Mouse (Mus musculus) lung, postnatal 25 days (tissue): ENCODE measurements around the gene Dync1i2.

Experiments used
- DNase-seq: peaks from one replicate; pipeline ENCODE4 v3.0.0; 2022; ENCODE audit warnings: low spot score

Gene Dync1i2

DNA sequence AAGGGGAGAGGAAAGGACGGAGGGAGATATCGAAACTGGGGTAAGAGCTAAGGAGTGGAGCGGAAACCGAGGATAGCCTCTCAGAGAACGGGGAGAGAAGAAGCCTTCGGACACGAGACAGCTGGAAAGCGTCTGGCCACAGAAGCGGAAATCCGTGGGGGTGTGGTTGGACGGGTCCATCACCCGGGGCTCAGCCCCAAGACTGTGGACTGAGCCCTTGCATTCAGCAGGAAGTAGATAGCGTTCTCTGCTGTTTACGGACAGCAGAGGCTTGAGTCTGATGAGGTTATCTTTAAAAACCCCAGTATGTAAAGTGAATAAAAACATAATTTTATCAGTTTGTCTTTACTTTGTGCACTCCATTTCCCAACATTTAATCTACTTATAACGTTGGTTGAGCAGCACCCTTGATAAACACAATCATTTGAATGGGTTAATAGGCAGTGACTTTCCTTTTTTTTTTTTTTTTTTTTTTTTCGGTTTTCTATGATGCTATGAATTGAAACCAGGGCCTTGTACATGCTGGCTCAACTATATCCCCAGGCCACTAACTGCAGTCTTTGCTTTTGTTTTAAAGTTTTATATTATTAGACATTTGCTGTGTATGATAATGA is 7.6 kb upstream of the Dync1i2 start:
- peak; percentile 23 for DNase-seq

DNA sequence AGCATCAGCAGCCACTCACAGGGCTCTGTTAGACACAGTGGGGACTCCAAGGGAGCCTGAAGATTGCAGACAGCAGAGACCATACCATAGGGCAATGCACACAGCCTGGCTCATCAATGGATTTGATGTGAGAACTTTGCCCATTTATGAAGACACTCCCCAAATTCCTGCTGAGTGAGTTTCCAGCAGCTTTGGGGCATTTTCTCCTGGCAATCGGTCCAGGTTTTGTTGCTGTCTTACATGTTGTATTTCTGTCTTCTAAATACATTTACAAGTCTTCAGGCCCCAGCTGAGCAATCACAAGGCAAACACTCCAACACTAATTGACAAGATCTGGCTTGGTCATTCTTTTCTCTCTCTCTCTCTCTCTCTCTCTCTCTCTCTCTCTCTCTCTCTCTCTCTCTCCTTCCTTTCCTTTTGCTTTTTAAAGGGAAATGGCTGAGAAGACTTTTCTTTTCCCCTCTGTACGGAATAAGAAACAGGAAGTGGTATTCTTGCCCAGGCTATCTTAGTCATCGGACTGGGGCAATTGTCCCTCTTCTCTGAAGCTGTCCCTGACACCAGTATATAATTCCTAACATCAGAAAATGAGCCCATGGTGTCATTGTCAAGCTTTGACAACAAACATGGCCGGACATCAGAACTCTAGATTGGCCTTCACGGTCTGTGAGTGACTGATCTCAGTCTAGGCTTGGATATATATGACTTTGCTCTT is 2.3 kb upstream of the Dync1i2 start:
- no peak for DNase-seq

DNA sequence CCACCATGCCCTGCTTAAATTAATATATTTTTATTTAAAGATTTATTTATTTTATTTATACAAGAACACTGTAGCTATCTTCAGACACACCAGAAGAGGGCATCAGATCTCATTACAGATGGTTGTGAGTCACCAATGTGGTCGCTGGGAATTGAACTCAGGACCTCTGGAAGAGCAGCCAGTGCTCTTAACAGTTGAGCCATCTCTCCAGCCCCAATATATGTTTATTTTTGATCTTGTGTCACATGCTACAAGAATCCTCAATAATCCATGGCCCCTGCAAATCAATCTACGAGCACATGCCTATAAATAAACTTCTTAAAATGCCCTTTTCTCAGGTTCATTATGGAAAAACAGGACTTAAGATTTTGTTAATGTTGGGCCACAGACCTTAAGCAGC is 410 bp upstream of the Dync1i2 start:
- no peak for DNase-seq

DNA sequence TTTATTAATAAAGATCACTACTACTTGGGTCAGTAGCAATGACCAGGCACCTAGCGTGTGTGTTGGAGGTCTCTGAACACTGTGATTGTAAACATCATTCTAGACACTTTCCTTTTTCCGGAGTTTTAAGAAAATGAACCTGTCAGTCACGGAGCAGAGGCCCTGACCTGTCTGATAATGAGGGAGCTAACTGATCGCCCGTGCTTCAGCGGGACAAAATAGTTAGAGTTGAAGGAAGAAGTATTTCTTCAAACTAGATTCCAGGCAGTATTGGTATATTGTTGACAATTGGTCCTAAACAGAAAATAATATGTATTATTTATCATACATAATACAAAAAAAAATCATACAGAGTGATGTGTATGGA is 837 bp downstream of the Dync1i2 start:
- DNase-seq, result no peak

DNA sequence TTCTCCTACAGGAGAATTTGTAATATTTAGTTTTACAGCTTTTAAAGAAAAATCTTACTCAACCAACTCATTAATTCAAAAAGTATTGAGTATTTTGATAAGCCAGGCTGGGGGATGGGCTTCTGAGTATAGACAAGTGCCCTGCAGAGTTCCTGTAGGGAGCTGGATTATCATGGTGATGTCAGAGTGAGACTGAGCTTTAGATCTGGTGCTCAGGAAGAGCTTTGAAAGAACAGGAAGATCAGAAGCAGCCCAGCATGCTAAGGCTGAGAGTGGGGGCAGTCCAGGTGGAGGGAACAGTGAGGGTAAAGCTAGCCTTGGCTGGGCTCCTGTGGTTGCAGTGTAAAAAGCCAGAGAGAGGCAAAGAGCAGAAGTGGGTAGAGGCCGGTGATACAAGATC is 9.5 kb downstream of the Dync1i2 start:
- no peak for DNase-seq

DNA sequence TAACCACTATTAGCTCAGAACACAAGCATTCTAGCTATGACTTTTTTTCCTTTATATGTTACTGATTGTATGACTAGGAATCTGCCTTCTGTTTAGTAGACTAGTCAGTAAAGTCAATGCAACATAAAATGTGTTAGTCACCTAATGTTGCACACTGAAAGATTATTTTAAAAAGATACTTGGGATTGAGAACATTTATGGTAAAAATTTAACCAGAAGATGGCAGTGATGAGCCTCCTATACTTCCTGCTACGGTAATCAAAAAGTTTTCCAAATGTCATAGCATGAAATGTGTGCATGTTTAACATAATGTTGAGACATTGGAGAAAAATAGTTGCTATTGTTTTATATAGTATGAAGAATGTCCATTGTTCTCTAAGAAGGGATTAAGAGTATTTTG is 15.9 kb downstream of the Dync1i2 start:
- DNase-seq, result no peak

DNA sequence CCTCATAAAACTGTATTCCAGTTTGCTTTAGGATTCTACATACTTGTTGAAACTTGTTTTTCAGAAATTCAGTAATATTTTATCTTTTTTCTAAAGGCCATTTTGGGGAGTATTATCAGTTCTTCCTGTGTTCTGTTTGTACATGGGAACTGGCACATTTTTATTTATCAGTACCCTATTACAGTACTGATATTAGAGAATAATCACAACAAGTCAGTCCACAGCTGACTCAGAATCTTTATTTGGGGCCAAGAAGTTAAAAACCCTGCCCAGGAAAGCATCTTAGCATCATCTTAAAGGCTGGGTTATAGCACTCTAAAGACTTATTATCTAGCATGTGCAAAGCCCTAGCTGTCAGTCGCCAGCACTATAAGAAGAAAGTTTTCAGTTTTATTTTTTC is 18.1 kb downstream of the Dync1i2 start:
- DNase-seq, result no peak

DNA sequence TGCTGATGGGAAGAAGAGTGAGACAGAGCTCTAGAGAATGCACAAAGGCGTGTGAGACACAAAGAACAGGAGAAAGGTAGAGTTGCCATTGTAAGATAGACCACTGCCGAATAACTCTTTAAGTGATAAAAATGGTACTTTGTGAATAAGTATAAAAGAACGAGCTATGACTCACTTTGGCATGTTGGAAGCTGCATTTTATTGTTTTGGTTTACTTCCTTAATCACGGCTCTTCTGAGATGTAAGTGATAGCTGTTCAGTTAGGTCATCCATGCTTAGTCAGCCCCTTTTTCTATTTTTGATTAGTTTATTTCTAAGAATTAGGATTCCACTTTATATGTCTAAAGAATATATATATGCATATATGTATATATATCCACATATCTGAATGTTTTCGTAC is 20.4 kb downstream of the Dync1i2 start:
- no peak for DNase-seq

DNA sequence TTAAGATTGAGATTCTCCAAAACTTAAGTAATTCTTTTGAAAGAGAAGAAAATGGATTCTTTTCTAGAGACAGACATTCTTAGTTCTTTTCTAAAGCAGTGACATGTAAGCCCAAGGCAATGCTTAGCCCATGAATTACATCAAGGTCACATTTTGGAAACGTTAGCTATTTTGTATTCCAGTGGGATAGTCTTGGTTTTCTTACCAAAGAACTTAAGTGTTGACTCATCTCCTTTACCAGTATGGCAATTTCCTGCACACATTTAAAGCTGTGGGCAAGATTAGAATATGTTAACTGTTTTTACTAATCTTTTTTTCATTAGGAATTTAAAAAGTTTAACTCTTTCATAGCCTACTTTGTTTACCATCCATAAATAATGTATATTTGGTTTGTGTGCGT is 21.5 kb downstream of the Dync1i2 start:
- no peak for DNase-seq

DNA sequence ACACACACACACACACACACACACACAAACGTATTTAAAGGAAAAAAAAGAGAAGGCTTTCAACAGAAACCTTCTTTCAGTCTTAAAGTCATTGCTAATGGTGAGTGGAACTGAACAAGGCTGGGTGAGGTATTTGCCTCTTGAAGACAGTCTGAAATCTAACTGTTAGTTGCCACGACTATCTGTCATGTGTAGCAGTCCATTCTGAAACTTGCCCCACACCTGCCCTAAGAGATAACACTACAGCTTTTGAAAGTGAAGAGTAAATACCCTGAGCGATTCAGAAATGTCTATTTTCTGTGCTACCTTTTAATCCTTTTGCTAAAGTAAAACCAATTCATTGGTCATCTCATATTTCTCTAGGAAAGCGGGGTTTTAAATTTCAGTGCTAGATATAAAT is 23.9 kb downstream of the Dync1i2 start:
- DNase-seq, result no peak

DNA sequence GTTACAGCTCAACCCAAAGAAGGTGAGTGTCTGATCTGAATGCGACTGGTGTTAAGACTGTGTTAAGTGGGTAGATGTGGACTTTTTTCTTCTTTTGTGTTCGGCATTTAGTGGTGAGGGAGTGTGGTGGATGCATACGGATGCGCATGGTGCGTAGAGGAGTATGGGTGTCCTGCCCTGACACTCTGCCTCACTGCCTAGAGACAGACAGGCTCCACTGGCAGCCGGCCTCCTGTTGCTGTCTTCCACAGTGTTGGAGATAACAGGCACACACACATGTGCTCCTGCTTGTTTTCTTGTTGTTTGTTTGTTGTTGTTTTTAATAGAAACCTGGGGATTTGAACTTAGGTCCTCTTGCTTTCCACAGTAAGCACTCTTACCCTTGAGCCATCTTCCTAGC is 24.5 kb downstream of the Dync1i2 start:
- no peak for DNase-seq

DNA sequence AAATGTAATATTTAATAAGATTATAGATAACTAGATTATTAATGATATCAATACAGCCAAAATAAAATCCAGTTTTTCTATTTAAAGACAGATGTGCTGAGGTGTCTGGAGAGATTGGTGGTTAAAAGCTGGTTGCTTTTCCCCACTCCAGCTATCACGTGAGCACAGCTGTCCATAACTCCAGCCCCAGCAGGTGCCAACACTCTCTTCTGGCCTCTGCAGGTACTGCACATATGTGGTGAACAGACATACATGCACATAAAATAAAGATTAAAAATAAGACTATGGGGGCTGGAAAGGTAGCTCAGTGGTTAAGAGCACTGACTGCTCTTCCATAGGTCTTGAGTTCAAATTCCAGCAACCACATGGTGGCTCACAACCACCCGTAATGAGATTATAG is 30.0 kb downstream of the Dync1i2 start:
- DNase-seq, result no peak

DNA sequence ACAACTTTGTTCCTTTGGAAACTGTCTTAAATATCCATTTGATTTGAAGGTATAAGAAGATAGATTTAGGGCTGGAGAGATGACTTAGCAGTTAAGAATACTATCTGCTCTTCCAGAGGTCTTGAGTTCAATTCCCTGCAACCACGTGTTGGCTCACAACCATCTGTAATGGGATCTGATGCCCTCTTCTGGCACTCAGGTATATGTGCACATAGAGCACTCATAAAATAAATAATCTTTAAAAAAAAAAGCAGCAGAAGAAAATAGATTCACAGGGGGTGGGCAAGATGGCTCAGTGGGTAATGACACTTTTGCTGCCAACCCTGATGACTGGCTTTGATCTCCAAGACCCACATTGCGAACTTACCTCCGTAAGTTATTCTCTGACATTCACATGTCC is 30.7 kb downstream of the Dync1i2 start:
- DNase-seq, result no peak

DNA sequence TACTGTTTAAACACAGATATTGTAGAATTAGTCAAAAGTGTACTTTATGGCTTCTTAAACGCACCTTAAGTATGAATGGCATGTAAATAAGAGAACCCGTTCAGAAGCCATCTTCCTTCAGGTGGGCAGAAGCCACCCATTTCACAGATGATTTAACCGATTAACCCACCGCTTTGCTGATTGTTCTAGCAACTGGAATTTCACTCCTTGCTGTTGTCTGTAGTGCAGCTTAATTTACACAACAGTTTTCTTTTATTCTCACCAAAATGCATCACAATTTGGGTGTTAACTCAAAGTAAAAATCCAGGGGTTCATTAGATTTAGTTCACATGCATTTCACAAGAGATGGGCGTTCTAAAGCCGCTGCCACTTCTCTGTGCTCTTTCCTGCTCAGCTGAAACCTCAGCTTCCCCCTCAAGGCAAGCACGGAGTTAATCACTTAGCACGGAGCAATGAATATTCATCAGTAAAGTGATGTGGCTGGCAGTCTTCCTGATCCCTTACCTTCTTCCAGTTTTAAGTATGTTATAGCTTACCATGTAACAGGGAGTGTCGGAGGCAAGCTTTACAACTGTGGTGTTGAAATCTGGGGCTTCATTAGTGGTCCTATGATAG is 31.7 kb downstream of the Dync1i2 start:
- no peak for DNase-seq

DNA sequence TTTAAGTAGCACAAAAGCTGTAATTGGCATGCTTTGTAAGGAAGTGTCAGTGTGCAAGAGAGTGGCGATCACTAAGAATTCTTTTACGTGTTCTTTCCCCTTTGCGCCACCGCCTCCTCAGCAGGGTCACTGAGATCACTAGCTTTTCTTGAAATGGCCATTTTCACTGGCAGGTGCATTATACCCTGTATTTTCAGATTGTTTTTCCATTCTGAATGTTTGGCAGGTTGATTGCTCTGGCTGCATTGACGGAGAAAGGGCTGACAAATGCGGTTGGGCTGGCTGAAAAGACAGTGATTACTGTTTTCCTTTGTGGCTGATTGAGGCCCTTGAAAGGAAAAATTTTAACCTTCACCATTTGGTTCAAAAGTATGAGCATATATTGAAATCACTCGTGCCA is 33.3 kb downstream of the Dync1i2 start:
- DNase-seq, result no peak

DNA sequence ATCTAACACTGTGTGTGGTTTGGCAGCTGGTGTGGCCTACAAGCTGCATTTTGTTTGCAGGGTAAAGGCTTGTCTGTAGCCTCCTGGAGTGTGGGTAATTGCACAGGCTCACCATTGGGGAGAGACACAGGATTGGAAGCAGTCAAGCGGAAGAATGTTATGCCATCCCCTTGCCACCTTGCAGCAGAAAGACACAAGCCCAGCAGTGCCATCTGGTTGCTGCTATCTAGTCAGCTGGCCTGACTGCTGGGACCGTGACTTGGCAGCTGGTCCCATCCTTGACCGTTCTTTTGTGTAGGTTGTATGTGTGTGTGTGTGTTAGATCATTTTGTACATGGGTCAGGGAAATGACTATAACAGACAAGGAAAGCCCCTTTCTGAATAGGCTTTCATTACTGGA is 33.9 kb downstream of the Dync1i2 start:
- DNase-seq, result no peak

DNA sequence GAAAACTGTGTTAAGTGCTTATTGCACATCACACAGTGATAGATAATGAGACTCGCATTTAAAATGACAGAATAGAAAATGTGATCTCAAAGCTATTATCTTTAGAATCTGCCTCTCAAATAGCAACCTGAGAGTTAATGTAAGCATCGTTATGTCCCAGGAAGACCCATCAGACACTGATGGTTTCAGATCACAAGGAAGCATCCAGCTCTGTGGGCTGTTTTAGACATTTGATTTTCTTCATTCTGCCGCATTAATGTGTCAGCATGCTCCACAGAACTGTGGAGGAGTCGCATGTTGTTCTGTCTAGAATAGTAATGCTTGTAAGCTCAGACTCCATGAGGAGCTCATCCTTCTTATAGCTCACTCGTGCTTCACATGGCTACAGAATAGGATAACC is 34.6 kb downstream of the Dync1i2 start:
- DNase-seq, result no peak

DNA sequence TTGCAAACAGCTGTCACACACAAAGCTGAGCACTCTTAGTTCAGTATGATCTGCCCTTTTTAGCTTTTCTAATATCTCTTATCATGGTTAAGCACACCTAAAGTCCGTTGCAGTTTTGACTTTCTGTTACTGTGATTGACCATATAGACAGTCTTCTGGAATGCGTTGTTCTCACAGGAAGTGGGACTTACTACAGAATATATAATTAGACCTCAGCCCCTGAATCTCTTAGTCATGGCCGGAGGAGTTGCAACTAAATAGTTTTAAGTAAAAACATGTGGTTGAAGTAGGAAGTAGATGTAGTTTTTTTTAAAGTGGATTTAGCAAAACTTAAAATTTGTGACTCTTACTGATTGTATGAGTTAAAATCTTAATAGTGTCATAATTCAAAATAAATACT is 36.6 kb downstream of the Dync1i2 start:
- DNase-seq, result no peak

DNA sequence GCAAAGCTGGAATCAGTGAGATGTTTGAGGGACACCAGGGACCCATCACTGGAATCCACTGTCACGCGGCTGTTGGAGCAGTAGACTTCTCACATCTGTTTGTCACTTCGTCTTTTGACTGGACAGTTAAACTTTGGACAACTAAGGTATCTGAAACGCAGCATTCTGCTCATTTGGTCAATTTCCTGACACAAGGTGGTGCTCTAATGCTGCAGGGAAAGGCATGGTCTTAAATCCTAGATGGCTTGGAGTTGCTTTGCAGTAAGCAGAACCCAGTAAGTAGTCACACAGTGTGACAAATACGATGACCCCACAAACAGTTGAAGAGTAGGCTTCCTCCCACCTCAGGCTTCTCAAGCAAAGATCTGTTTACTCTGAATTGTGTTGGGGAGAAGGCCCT is 39.3 kb downstream of the Dync1i2 start:
- no peak for DNase-seq

DNA sequence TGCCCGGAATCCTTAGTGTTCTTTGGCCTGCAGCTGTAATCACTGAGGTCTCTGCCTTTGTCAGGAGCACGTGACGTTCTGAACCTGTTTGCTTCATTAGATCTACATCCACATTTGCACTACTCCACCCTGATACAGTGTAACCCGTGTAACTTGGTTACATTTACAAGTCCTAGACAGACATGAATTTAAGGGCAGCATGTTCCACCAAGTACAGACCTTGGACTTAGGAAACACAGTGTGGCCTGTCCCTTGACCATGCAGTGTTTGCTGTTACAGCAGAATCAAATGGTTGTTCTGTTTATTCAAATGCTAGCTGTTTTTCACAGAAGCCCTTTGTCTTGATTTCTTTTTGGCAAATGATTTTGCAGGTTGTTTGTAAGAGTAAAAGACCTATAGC is 43.3 kb downstream of the Dync1i2 start:
- no peak for DNase-seq

DNA sequence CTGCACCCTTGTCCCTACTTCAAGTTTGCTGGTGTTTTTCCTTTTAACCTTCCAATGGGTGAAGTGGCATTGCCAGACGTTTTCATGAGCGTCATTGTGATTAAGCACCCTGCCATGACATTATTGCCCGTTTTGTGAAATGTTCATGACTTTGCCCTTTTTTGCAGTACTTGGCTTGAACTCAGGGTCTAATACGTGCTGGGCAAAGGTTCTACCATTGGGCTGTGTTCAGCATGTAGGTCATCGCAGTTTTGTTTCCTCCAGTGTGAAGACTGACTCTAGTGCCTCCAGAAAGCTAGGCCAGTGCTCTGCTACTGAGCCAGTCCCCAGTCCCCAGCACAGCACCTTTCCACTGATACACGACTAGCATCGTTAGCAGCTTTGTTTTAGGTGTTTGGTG is 45.1 kb downstream of the Dync1i2 start:
- DNase-seq, result no peak

DNA sequence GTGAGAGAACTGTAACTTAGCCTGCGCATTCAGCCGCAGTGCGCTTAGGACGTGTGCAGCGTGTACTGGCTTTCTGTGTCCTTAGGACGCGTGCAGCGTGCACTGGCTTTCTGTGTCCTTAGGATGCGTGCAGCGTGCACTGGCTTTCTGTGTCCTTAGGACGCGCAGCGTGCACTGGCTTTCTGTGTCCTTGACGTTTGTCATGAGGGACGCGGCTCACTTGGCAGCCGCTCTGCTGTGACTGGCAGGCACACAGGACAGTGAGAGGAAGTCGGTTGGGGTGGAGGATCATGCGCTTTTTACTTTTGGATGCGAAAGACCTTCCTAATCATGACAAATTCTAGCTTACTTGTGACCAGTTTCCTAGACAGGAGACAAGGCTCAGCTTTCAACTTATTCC is 53.1 kb downstream of the Dync1i2 start:
- DNase-seq, result no peak

DNA sequence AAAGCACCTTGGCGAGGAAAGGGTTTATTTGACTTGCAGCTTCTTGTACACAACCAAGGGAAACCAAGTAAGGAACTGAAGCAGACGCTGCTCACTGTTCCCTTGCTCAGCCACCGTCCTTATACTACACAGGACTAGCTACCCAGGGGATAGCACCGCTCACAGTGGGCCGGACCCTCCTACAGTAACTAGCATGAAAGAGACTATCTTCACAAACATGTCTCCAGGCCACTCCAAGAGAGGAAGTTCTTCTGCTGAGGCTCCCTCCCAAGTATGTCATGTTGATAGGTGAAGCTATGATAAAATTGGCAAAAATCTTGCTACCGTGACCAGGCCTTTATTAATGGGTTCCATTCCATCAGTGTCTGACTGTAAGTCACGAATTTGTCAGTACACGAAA is 57.2 kb downstream of the Dync1i2 start:
- DNase-seq, result no peak

DNA sequence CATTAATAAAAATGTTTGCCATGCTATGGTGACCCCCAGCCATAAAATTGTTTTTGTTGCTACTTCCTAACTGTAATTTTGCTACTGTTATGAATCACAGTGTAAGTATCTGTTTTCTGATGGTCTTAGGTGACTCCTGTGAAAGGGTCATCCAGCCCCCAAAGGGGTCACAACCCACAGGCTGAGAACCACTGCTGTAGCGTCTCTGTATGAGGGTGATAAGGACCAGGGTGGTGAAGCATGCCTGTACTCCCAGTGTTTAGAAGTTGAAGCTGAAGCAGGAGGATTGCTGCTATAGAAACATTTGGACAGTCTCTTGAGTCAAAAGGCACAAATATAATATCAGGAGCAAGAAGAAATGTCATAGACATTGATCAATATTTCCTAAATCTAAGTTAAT is 57.8 kb downstream of the Dync1i2 start:
- DNase-seq, result no peak
